In the genomic region with DNA sequence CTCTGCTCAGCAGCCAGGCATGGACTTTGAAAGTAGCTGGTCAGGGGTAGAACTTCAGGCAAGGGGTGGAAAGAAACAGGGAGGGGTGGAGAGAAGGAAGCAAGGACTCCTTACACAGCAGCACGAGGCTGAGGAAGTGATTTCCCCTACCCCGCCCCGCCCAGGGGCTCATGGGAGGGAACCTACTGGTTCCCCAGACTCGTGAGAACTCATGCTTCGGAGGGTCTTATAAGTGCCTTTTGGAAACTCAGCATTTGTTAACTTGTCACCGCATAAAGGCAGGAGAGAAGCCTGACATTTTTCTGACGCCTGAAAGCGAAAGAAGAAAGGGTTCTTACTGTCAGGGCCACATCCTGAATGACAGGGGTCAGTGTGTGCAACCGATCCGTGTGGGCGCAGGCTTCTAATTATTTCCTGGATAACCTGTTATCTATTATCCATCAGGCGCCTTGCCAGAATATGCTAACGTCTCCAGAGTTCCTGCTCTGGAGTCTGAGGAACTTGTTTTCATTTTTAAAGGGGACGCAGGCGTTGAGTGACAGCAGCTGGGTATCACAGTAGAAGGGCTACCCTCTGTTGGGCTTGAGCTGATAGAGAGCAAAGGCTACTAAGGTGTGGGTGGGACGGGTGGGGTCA, we compare ENCODE assay signal across 8 mouse cellular contexts.
DNase-seq lines count a peak whose midpoint lies in the region; ATAC-seq lines count a peak whose summit lies in the region.

No protein-coding gene starts in this region.

- no peak overlapping the region for H3K27ac ChIP-seq in neural tube, embryonic 11.5 days (ENCODE audit: low read depth, low read length)
- H3K27ac ChIP-seq in hindbrain, embryonic 16.5 days (ENCODE audit: low read depth, low read length), result no peak overlapping the region
- H3K27ac ChIP-seq in liver, embryonic 12.5 days, result peak overlapping the region; percentile 74

- H3K4me1 ChIP-seq in neural tube, embryonic 11.5 days (ENCODE audit: control insufficient read depth, insufficient read depth, low read length), result no peaks in the 10 kb centered on the region
- H3K4me1 ChIP-seq in hindbrain, embryonic 16.5 days (ENCODE audit: control insufficient read depth, insufficient read depth, low read depth, low read length), result no peaks in the 10 kb centered on the region
- peaks cover 52% of the 10 kb centered on the region for H3K4me1 ChIP-seq in liver, embryonic 12.5 days

- no peaks in the 10 kb centered on the region for H3K27me3 ChIP-seq in neural tube, embryonic 11.5 days (ENCODE audit: control insufficient read depth, insufficient read depth, low read length)
- no peaks in the 10 kb centered on the region for H3K27me3 ChIP-seq in hindbrain, embryonic 16.5 days (replicated peaks; ENCODE audit: control insufficient read depth, insufficient read depth, low read length)
- no peaks in the 10 kb centered on the region for H3K27me3 ChIP-seq in liver, embryonic 12.5 days (replicated peaks)

- no peak overlapping the region for H3K9ac ChIP-seq in neural tube, embryonic 11.5 days (ENCODE audit: low read length)
- H3K9ac ChIP-seq in hindbrain, embryonic 16.5 days (ENCODE audit: low read depth, low read length), result no peak overlapping the region
- H3K9ac ChIP-seq in liver, embryonic 12.5 days, result peak overlapping the region; percentile 56

- H3K4me3 ChIP-seq in neural tube, embryonic 11.5 days (ENCODE audit: low read depth, low read length), result no peak overlapping the region
- H3K4me3 ChIP-seq in hindbrain, embryonic 16.5 days (ENCODE audit: low read length), result peak overlapping the region; percentile 2; the same call in 1 of the 2 replicates
- H3K4me3 ChIP-seq in liver, embryonic 12.5 days, result peak overlapping the region; percentile 52

- no peaks in the 10 kb centered on the region for H3K36me3 ChIP-seq in neural tube, embryonic 11.5 days (ENCODE audit: control insufficient read depth, insufficient read depth, low read length)
- no peaks in the 10 kb centered on the region for H3K36me3 ChIP-seq in hindbrain, embryonic 16.5 days (ENCODE audit: control insufficient read depth, insufficient read depth, low read length)
- H3K36me3 ChIP-seq in liver, embryonic 12.5 days, result no peaks in the 10 kb centered on the region

- H3K4me2 ChIP-seq in neural tube, embryonic 11.5 days (ENCODE audit: low read depth), result no peak overlapping the region; the same call in 1 of the 2 replicates
- peak overlapping the region; percentile 30 for H3K4me2 ChIP-seq in hindbrain, embryonic 16.5 days (ENCODE audit: low read length)
- peak overlapping the region; percentile 71 for H3K4me2 ChIP-seq in liver, embryonic 12.5 days

- 47% methylated on average over 16 of the region's 16 CpGs for WGBS in neural tube, embryonic 11.5 days
- 26% methylated on average over 16 of the region's 16 CpGs for WGBS in hindbrain, embryonic 16.5 days
- WGBS in liver, embryonic 12.5 days (ENCODE audit: insufficient replicate concordance), result 10% methylated on average over 16 of the region's 16 CpGs

- no peaks in the 10 kb centered on the region for H3K9me3 ChIP-seq in neural tube, embryonic 11.5 days (ENCODE audit: control insufficient read depth, low read length)
- no peaks in the 10 kb centered on the region for H3K9me3 ChIP-seq in hindbrain, embryonic 16.5 days (ENCODE audit: control insufficient read depth, low read length)
- no peaks in the 10 kb centered on the region for H3K9me3 ChIP-seq in liver, embryonic 12.5 days (replicated peaks)

- DNase-seq in neural tube, embryonic 11.5 days (ENCODE audit: low spot score), result peak; percentile 40
- DNase-seq in neural tube, embryonic 10.5 days (ENCODE audit: extremely low spot score, low spot score), result no peak
- DNase-seq in naive thymus-derived CD4-positive, alpha-beta T cell, adult 2 months (ENCODE audit: low read depth), result peak; percentile 56
- no peak for DNase-seq in frontal cortex, postnatal 36 days (ENCODE audit: low spot score in 2 of 2)
- no peak for DNase-seq in cerebellum, adult 8-10 months

- ATAC-seq in neural tube, embryonic 11.5 days (ENCODE audit: insufficient read depth, low FRiP score, low TSS enrichment), result no peak
- 0 out of 2 replicates have a peak, but pooled peaks have one; percentile 33 for ATAC-seq in erythroblast, adult 5-6 weeks (replicated peaks; ENCODE audit: low FRiP score, poor library complexity, severe bottlenecking)
- ATAC-seq in hindbrain, embryonic 16.5 days, result no peak
- ATAC-seq in liver, embryonic 12.5 days, result peak; percentile 71

Comparison
In these comparisons a context has a peak if more than half of its experiments do, and no peak if none do; other contexts are left out.
1. DNase-seq: peak in neural tube, embryonic 11.5 days (single experiment) and naive thymus-derived CD4-positive, alpha-beta T cell, adult 2 months (single experiment); none in neural tube, embryonic 10.5 days (single experiment), frontal cortex, postnatal 36 days (0 of 2) and cerebellum, adult 8-10 months (single experiment).
2. ATAC-seq: peak in erythroblast, adult 5-6 weeks (single experiment) and liver, embryonic 12.5 days (single experiment); none in neural tube, embryonic 11.5 days (single experiment) and hindbrain, embryonic 16.5 days (single experiment).